Mouse (Mus musculus): ENCODE data around the gene Mgarp.
"Not testable (repeated sequence)": the region's sequence is repeated elsewhere in the genome, so short reads cannot be mapped to it uniquely, and the experiment has no call there.

Mgarp gene

GRCm38 (mm10) chr3:51364703-51365516 is 31.6 kb downstream of the Mgarp start:
- peak; percentile 83 to 86 for DNase-seq

GRCm38 (mm10) chr3:51361066-51361465 is 35.5 kb downstream of the Mgarp start:
- DNase-seq = no peak

DNA sequence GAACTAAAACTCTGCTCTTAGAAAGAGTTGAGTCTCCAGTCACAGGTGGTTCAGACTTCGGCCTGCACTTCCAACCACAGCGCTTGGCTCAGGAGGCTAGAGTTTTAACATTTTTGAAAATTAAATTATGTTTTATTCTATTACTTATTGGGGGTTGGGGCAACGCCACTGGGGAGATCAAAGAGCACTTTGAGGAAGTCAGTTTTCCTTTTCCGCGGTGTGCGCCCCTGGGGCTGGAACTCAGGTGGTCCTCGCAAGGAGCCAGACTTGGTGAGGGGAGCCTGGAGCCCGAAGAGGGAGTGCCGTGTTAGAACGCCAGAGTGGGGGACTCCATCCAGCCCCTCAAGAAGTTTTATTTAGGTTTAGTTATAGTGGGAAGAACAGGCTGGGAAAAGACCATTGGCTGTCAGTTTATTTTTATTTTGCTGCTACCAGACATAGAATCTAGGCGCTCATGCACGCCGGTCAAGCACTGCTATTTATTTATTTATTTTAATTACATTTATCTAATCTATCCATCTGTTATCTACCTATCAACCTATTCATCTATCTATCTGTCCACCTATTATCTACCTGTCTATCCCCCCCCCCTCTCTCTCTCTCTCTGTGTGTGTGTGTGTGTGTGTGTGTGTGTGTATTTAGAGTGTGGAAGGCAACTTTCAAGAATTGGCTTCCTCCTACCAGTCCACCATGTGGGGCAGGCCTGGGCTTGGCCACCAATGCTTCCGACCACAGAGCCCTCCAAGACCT is 36.8 kb downstream of the Mgarp start:
- no peak for DNase-seq

- peak; percentile 45 to 51 for DNase-seq
Observed at GRCm38 (mm10) chr3:51358660-51359557, 37.6 kb downstream of the Mgarp start.

- DNase-seq = peak; percentile 49 to 60
Observed at GRCm38 (mm10) chr3:51358181-51358580, 38.4 kb downstream of the Mgarp start.

- no peak for DNase-seq
Observed at GRCm38 (mm10) chr3:51357624-51358023, 38.9 kb downstream of the Mgarp start.

GRCm38 (mm10) chr3:51357078-51357477 is 39.5 kb downstream of the Mgarp start:
- DNase-seq = no peak

DNA sequence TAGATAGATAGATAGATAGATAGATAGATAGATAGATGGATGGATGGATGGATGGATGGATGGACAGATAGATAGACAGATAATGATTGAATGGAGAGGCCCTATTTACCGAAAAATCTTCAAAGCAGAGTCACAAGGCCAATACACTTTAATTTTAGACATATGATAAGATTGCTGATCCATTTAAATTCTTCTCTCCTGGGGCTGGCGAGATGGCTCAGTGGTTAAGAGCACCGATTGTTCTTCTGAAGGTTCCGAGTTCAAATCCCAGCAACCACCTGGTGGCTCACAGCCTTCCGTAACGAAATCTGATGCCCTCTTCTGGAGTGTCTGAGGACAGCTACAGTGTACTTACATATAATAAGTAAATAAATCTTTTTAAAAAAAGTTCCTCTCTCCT is 41.6 kb downstream of the Mgarp start:
- DNase-seq = not testable (repeated sequence)

DNA sequence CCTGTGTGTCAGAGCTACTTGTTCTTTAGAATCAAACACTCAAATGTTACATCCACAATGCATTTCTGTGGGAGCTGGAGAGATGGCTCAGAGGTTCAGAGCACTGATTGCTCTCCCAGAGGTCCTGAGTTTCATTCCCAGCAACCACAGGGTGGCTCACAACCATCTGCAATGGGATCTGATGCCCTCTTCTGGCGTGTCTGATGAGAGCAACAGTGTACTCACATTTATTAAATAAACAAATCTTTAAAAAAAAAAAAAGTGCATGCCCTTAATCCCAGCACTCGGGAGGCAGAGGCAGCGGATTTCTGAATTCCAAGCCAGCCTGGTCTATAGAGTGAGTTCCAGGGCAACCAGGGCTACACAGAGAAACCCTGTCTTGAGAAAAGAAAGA is 42.5 kb downstream of the Mgarp start:
- DNase-seq = no peak

GRCm38 (mm10) chr3:51353325-51354033 is 43.1 kb downstream of the Mgarp start:
- peak; percentile 50 to 71 for DNase-seq

DNA sequence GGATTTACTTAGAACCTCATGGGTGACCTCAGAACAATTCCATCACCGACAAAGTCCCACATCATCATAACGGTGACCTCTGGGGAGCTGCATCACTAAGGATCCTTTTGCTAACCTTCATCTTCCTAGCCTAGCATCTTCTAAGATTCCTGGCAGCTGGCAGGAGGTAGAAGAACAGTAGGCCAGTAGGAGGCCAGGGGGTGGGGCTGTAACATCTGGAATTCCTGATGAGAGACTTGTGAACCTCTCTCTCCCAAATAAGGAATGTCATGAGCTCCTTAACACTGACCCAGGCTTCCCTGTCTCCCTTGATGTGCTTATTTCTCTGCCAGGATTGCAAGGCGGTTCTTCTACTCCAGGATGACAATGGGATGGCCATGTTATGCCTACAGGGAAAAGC is 45.7 kb downstream of the Mgarp start:
- DNase-seq = no peak

- DNase-seq = no peak
Observed at GRCm38 (mm10) chr3:51348646-51349238, 47.8 kb downstream of the Mgarp start.

- not testable (repeated sequence) for DNase-seq
Observed at GRCm38 (mm10) chr3:51345017-51345416, 51.5 kb downstream of the Mgarp start.

DNA sequence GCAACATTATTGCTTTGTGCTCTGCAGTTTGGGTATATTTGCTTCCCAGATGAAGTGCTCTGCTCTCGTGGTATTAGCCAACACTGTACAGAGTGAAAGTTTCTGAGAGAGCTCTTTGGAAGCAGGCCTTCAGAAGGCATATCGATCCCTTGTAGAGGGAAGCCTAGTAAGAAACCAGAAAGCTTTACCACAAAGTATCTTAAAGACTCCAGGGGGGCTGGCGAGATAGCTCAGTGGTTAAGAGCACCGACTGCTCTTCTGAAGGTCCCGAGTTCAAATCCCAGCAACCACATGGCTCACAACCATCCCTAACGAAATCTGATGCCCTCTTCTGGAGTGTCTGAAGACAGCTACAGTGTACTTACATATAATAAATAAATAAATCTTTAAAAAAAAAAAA is 52.4 kb downstream of the Mgarp start:
- DNase-seq = not testable (repeated sequence)

DNA sequence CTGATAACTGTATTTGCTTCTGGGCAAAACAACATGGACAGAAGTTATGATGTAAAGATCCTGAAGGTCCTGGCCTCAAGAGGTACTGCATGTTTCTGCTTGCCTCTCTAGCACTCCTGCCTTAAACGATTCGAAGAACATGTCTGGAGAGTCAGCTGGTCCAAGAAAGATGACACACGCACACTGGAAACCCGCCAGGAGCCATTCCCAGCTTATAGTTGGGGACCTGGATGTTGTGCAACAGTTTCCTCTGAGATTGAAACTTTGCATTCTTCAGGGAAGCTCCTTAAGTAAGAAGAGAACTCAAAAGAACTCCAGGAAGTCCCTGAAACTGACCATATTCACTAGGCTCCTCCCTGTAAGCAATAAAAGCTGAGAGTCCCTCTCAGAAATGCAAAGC is 53.3 kb downstream of the Mgarp start:
- no peak for DNase-seq

- no peak for DNase-seq
Observed at GRCm38 (mm10) chr3:51342152-51342551, 54.4 kb downstream of the Mgarp start.

DNA sequence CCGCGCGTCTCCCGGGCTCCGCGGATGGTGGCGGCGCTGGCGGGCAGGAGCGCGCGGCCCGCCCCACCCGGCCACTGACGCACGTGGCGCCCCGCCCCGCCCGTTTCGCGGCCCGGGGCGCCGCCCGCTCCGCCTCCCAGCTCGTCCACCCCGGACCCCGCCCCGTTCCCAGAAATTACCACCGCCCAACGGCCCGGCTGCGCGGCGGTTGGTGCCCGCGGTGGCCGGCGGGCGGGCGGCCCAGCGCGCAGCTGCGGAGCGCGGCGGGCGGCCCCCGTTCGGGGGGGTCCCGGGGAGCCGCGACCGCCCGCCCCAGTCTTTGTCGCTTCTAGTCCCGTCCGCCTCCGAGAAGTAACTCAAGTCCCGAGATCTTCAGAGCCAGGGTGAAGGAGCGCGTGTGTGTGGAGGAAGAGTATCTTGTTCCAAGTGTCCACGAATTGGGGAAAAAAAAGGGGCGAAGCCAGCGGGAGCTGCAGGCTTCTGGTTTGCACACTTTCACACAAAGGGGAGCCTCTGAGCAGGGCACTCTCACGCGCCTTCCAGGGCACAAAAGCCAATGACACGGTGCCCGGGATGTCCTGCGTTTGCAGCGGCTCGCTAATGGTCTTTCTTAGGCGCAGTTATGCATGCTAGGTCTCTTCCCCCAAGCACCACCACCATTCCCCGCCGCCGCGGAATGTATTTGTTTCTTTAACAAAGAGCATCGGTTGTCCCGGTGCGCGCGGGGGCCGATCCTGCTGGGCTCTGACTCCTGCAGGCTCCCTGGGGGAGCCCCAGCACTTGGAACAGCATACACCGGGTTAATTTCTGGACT is 55.1 kb downstream of the Mgarp start:
- DNase-seq = peak in 1 of 2 experiments; percentile 92

- peak; percentile 89 to 92 for DNase-seq
Observed at GRCm38 (mm10) chr3:51340552-51341267, 55.8 kb downstream of the Mgarp start, which contains the start of gene Elf2. Gene Elf2 (minus strand): TSS chr3:51340663.

DNA sequence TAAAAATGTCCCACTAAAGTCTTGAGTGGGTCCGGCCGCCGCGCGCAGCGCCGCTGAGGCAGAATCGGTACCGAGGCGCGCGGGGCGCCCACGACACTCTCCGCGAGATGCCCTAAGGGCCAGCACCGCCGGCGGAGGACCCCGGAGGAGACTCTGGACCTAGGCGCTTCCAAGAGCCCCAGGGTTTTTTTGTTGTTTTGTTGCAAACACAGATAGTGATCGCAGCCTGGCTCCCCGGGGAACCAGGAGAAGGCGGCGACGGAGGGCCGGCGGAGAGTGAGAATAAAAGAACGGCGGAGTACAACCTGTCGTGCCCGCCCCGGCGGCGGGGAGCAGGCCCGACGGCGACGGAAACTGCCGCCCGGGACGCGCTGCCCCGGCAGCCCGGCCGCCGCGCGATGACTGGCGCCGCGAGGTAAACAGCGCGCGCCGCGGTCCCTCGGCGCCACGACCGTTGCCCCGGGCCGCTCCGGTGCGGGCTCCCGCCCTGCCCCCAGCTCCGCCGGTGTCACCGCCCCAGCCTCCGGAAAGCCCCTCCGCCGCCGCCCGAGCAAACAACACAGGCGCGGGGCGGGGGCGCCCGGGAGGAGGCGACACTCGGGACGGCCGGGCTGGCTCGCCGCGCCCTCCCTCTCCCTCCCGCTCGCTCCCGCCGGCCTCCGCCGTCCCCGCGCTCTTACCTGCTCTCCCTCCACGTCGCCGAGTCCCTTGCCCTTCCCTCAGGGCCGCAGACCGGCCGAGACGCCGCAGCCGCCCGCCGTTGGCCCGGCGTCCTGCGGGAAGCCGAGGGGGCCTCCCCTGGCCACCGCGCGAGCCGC is 56.6 kb downstream of the Mgarp start:
- peak in 1 of 2 experiments; percentile 78 for DNase-seq
